Mouse (Mus musculus): ENCODE data around the gene Galns. TPM values are rescaled to one million over a fixed set of nuclear protein-coding genes. Genes with fewer than 3 reads are reported as not detected.

Gene Galns
- polyA plus RNA-seq (2015; fragmentation: Nextera tagmentation; extraction: Ambion mirVana), result 8.4 and 8.9 TPM in 2 replicates

DNA sequence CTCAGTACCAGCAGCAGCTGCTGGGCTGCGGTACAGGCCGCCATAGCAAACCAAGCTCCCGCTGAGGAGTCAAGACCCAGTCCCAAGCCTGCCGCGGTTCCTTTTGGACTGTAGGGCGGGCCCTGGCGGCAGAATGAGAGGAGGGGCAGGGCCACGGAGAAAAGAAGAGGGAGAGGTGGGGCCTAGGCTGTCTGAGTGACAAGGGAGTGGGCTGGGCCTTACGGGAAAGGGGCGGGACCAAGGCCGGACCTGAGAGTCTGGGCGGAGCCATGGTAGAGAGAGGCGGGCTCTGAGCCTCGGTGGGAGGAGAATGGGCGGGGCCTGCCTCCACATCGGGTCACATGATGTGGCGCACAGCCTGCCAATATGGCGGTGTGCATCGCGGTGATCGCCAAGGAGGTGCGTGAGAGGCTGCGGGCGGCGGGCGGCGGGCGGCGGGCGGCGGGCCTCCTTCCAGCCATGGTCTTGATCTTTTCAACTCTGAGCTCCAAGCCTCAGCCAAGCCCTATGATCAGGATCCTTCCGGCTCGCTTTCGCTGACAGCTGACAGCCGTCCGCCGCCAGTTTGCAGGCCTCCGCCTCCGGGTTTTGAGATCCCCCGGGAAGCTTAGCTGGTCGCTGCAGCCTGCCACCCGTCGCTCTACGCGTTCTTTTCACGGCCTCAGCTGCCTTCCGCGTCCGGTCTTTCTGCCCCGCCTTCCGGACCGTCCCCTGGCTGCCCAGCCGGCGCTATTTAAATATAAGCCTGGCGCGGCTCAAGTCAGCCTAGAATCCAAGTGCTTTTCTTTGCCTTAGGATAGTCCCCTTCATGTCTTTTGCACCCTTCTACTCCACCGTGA lies at the start of gene Galns, which contains the start of gene Trappc2l:
Gene Galns, minus strand, starts transcription at position 169 of the 839 bp plus-strand sequence.
Gene Trappc2l, plus strand, starts transcription at position 346 of the 839 bp plus-strand sequence.
- Histone ChIP-seq H3K4me3 (ENCODE audit: low read depth, low read length) (peak within 1 kb of the TSS; percentile 74), H3K4me1 (ENCODE audit: control insufficient read depth, insufficient read depth, low read length) (peaks cover 16% of the 10 kb centered on the region), H3K4me2 (ENCODE audit: low read length) (peak within 1 kb of the TSS; percentile 89), H3K27me3 (ENCODE audit: control insufficient read depth, insufficient read depth, low read depth, low read length) (no peaks in the 10 kb centered on the region), H3K27ac (ENCODE audit: low read length) (peak within 1 kb of the TSS; percentile 90), H3K36me3 (ENCODE audit: control insufficient read depth, insufficient read depth, low read length) (no peaks in the 10 kb centered on the region), H3K9me3 (replicated peaks; ENCODE audit: control insufficient read depth, low read length, poor library complexity, severe bottlenecking) (no peaks in the 10 kb centered on the region), H3K9ac (ENCODE audit: low read depth, low read length) (peak within 1 kb of the TSS; percentile 88)
- ATAC-seq, result peak; percentile 95
- 0% methylated on average over 55 of the region's 57 CpGs for WGBS

GRCm38 (mm10) chr8:122660022-122660421 lies 48.8 kb upstream of the Galns start:
- Histone ChIP-seq H3K9me3 (replicated peaks; ENCODE audit: control insufficient read depth, low read length, poor library complexity, severe bottlenecking) (no peaks in the 10 kb centered on the region), H3K4me2 (ENCODE audit: low read length) (no peak overlapping the region), H3K36me3 (ENCODE audit: control insufficient read depth, insufficient read depth, low read length) (no peaks in the 10 kb centered on the region), H3K27ac (ENCODE audit: low read length) (no peak overlapping the region), H3K9ac (ENCODE audit: low read depth, low read length) (no peak overlapping the region), H3K27me3 (ENCODE audit: control insufficient read depth, insufficient read depth, low read depth, low read length) (no peaks in the 10 kb centered on the region), H3K4me3 (ENCODE audit: low read depth, low read length) (no peak overlapping the region), H3K4me1 (ENCODE audit: control insufficient read depth, insufficient read depth, low read length) (peaks cover 8% of the 10 kb centered on the region; the same call in 1 of the 2 replicates)
- 69% methylated on average over 2 of the region's 2 CpGs for WGBS
- no peak for ATAC-seq

- no peak for ATAC-seq
- no peak overlapping the region for H3K9ac ChIP-seq (ENCODE audit: low read depth, low read length)
- H3K9me3 ChIP-seq (replicated peaks; ENCODE audit: control insufficient read depth, low read length, poor library complexity, severe bottlenecking), result no peaks in the 10 kb centered on the region
- 80% methylated on average over 9 of the region's 9 CpGs for WGBS
- no peak overlapping the region for H3K4me2 ChIP-seq (ENCODE audit: low read length)
- no peaks in the 10 kb centered on the region for H3K27me3 ChIP-seq (ENCODE audit: control insufficient read depth, insufficient read depth, low read depth, low read length)
- peaks cover 5% of the 10 kb centered on the region; the same call in 1 of the 2 replicates for H3K4me1 ChIP-seq (ENCODE audit: control insufficient read depth, insufficient read depth, low read length)
- H3K27ac ChIP-seq (ENCODE audit: low read length), result no peak overlapping the region
- no peak overlapping the region for H3K4me3 ChIP-seq (ENCODE audit: low read depth, low read length)
- no peaks in the 10 kb centered on the region for H3K36me3 ChIP-seq (ENCODE audit: control insufficient read depth, insufficient read depth, low read length)
Measured at GRCm38 (mm10) chr8:122658807-122659160, 47.5 kb upstream of the Galns start.

DNA sequence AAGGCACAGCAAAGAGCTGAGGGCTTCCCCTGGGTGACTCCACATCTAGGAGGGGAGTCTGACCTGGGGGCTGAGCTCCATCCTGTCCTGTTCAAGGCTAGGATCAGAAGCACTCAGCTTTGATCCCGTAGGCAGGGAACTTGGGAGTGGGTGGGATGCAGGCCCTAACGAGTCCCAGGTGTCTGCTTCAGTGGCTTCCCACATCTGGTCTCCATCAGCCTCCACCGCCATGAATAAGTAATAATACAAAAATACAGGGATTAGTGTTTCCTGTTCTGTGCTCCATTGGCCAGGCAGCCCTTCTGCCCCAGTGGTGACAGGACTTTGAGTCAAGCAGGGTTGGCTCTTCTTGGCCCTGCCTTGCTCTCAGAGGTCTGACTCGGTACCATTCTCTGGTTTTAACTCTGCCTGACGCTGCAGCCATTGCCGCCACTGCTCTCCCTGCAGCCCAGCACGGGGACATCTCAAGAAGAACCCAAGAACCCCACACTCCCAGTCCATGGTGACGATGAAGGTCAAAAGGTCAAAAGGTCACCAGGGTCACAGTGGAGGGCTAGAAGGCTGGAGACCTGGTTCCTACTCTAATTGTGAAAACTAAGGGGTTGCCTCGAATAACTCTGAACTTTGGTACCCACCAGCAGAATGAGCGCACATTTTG lies 47.0 kb upstream of the Galns start:
- no peaks in the 10 kb centered on the region for H3K36me3 ChIP-seq (ENCODE audit: control insufficient read depth, insufficient read depth, low read length)

GRCm38 (mm10) chr8:122656056-122656999 lies 45.1 kb upstream of the Galns start:
- H3K27ac ChIP-seq (ENCODE audit: low read length), result no peak overlapping the region
- H3K9ac ChIP-seq (ENCODE audit: low read depth, low read length), result no peak overlapping the region
- no peaks in the 10 kb centered on the region for H3K27me3 ChIP-seq (ENCODE audit: control insufficient read depth, insufficient read depth, low read depth, low read length)
- H3K4me2 ChIP-seq (ENCODE audit: low read length), result no peak overlapping the region
- no peak overlapping the region for H3K4me3 ChIP-seq (ENCODE audit: low read depth, low read length)
- no peaks in the 10 kb centered on the region for H3K36me3 ChIP-seq (ENCODE audit: control insufficient read depth, insufficient read depth, low read length)
- no peak for ATAC-seq
- WGBS, result 82% methylated on average over 13 of the region's 13 CpGs
- no peaks in the 10 kb centered on the region for H3K9me3 ChIP-seq (replicated peaks; ENCODE audit: control insufficient read depth, low read length, poor library complexity, severe bottlenecking)
- H3K4me1 ChIP-seq (ENCODE audit: control insufficient read depth, insufficient read depth, low read length), result peaks cover 6% of the 10 kb centered on the region; the same call in 1 of the 2 replicates

More for the DNA sequence above, 47.0 kb upstream of the Galns start:
- H3K27ac ChIP-seq (ENCODE audit: low read length), result no peak overlapping the region
- H3K27me3 ChIP-seq (ENCODE audit: control insufficient read depth, insufficient read depth, low read depth, low read length), result no peaks in the 10 kb centered on the region
- no peak for ATAC-seq
- no peak overlapping the region for H3K4me2 ChIP-seq (ENCODE audit: low read length)
- no peak overlapping the region for H3K4me3 ChIP-seq (ENCODE audit: low read depth, low read length)
- H3K9ac ChIP-seq (ENCODE audit: low read depth, low read length), result no peak overlapping the region
- no peaks in the 10 kb centered on the region for H3K9me3 ChIP-seq (replicated peaks; ENCODE audit: control insufficient read depth, low read length, poor library complexity, severe bottlenecking)
- H3K4me1 ChIP-seq (ENCODE audit: control insufficient read depth, insufficient read depth, low read length), result peaks cover 5% of the 10 kb centered on the region; the same call in 1 of the 2 replicates
- WGBS, result 66% methylated on average over 10 of the region's 10 CpGs

DNA sequence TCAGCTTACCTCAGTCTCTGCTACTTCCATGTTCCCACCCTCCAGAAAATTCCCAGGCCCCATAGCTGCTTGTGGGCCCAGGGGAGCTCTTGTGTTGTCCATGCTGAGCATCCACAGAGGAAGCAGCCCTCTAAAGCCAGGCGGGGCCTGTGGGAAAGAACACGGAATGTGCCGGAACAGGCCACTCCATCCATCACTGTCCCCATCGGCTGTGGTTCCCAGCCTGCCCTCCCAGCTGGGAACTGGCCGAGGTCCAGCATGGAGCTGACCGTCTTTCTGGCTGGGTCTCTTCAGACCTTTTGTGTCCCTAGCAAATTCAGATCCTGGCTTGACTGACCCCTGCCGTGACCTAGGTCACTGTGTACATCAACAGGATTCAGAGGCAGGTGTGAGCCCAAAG lies 43.5 kb upstream of the Galns start:
- Histone ChIP-seq H3K36me3 (ENCODE audit: control insufficient read depth, insufficient read depth, low read length) (no peaks in the 10 kb centered on the region), H3K4me2 (ENCODE audit: low read length) (no peak overlapping the region), H3K27ac (ENCODE audit: low read length) (no peak overlapping the region), H3K27me3 (ENCODE audit: control insufficient read depth, insufficient read depth, low read depth, low read length) (no peaks in the 10 kb centered on the region), H3K9ac (ENCODE audit: low read depth, low read length) (no peak overlapping the region), H3K4me3 (ENCODE audit: low read depth, low read length) (no peak overlapping the region), H3K9me3 (replicated peaks; ENCODE audit: control insufficient read depth, low read length, poor library complexity, severe bottlenecking) (no peaks in the 10 kb centered on the region), H3K4me1 (ENCODE audit: control insufficient read depth, insufficient read depth, low read length) (0 out of 2 replicates have a peak, but pooled peaks cover 2% of the 10 kb centered on the region)
- no peak for ATAC-seq
- WGBS, result 81% methylated on average over 7 of the region's 7 CpGs

- H3K36me3 ChIP-seq (ENCODE audit: control insufficient read depth, insufficient read depth, low read length), result peaks cover 6% of the 10 kb centered on the region
- H3K9ac ChIP-seq (ENCODE audit: low read depth, low read length), result no peak overlapping the region
- H3K27me3 ChIP-seq (ENCODE audit: control insufficient read depth, insufficient read depth, low read depth, low read length), result no peaks in the 10 kb centered on the region
- H3K4me3 ChIP-seq (ENCODE audit: low read depth, low read length), result no peak overlapping the region
- 80% methylated on average over 6 of the region's 6 CpGs for WGBS
- no peak overlapping the region for H3K27ac ChIP-seq (ENCODE audit: low read length)
- H3K9me3 ChIP-seq (replicated peaks; ENCODE audit: control insufficient read depth, low read length, poor library complexity, severe bottlenecking), result no peaks in the 10 kb centered on the region
- no peak for ATAC-seq
- H3K4me2 ChIP-seq (ENCODE audit: low read length), result no peak overlapping the region
- H3K4me1 ChIP-seq (ENCODE audit: control insufficient read depth, insufficient read depth, low read length), result 0 out of 2 replicates have a peak, but pooled peaks cover 2% of the 10 kb centered on the region
Measured at GRCm38 (mm10) chr8:122652643-122653042, 41.4 kb upstream of the Galns start.

- peak overlapping the region; percentile 30; the same call in 1 of the 2 replicates for H3K9ac ChIP-seq (ENCODE audit: low read depth, low read length)
- H3K4me2 ChIP-seq (ENCODE audit: low read length), result no peak overlapping the region
- no peaks in the 10 kb centered on the region for H3K27me3 ChIP-seq (ENCODE audit: control insufficient read depth, insufficient read depth, low read depth, low read length)
- no peak for ATAC-seq
- no peaks in the 10 kb centered on the region for H3K9me3 ChIP-seq (replicated peaks; ENCODE audit: control insufficient read depth, low read length, poor library complexity, severe bottlenecking)
- 0 out of 2 replicates have a peak, but pooled peaks cover 2% of the 10 kb centered on the region for H3K4me1 ChIP-seq (ENCODE audit: control insufficient read depth, insufficient read depth, low read length)
- no peak overlapping the region for H3K4me3 ChIP-seq (ENCODE audit: low read depth, low read length)
- H3K27ac ChIP-seq (ENCODE audit: low read length), result no peak overlapping the region
- H3K36me3 ChIP-seq (ENCODE audit: control insufficient read depth, insufficient read depth, low read length), result peaks cover 11% of the 10 kb centered on the region
- 55% methylated on average over 15 of the region's 16 CpGs for WGBS
Measured at GRCm38 (mm10) chr8:122651326-122651921, 40.2 kb upstream of the Galns start.

All from midbrain, embryonic 16.5 days (tissue).